Mouse (Mus musculus): ENCODE measurements at regions not wholly inside any gene's neighbourhood (a gene's known extent, or its start where the extent isn't known, plus 50 kb on each side); places are given as distances from the start of the nearest gene placed in this dataset.
"Not testable (repeated sequence)": the region's sequence is repeated elsewhere in the genome, so short reads cannot be mapped to it uniquely, and the experiment has no call there.

DNA sequence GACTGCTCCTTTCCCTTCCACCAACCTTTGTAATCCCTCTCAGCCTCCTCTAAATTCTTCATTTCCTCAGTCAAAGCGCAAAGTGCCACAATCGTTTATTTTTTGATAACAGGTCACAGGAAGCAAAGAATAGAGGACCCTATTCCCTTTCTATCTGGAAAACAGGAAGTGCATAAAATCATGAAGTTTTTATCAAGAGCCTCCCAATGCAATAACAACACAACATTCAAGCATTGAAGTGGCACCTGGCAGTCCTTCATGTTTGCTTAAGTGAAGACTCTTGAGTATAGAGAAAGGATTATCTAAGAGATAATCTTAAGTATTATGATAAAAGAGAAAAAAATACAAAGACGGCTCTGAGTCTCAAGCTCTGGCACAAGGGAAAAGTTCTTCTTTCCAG, 111.9 kb downstream of the Ibtk start:
- DNase-seq (ENCODE audit: low spot score), result no peak

DNA sequence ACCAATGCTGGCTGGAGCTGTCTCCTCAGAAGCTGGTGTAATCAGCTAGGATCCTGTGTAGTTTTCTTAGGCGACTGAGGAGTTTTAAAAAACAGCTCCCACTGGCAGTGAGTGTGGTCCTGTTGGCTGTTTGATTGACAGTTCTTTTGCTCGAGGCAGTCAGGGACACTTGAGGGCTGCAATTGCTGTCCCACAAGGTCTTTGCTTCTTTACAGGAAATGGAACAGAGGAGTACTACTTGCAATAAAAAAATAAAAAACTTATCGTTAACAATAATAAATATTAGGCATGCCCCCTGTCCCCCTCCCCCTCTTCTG, 113.0 kb downstream of the Ibtk start:
- no peak for DNase-seq (ENCODE audit: low spot score)

DNA sequence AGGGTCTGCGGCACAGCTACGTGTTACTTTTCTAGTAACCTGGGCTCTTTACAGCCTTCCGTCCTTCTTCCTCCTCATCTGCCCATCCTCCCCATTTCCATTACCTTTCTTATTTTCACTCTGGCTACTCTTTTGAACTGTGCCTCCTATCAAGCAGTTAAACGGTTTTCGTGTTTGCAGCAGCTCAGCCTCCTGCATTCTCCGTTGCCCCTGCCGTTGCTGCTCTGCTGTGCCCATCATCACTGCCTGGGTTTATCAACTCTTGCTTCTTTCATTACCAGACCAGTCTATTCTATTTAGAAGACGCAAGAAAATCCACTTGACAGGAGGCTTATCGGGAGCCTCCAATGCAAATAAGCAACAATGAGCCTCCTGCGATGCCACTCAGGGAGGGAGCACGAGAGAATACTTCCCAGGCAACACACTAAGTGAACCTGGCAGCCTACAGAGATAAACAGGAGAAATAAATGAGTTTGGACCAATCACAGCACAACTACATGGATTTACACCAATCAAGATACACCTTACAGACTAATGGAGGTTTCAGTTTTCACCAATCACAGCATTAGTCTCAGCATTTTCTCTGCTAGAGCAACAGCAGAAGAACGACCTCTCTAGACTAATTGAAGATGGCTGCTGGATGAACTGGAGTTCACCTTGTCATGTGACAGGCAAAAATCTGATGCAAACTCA, 113.5 kb downstream of the Ibtk start:
- no peak for DNase-seq (ENCODE audit: low spot score)

DNA sequence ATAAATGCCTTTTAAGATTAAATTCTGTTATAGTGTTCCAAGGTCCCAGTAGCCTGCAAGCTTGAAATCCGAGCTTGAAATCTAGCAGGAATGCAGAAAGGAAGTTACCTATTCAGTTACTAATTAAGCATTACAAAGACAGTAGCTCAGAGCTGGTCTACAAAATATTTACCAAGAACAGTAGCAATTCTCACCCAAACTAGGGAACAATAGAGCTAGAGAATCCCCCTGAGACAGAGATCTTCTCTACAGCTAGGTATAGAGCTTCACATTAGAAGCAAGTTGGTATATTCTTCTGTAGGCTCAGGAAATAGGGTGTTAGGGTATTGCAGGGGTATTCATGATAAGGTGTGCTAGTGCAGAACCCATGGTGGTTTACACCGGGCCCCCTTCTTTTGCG, 114.3 kb downstream of the Ibtk start:
- not testable (repeated sequence) for DNase-seq (ENCODE audit: low spot score)

DNA sequence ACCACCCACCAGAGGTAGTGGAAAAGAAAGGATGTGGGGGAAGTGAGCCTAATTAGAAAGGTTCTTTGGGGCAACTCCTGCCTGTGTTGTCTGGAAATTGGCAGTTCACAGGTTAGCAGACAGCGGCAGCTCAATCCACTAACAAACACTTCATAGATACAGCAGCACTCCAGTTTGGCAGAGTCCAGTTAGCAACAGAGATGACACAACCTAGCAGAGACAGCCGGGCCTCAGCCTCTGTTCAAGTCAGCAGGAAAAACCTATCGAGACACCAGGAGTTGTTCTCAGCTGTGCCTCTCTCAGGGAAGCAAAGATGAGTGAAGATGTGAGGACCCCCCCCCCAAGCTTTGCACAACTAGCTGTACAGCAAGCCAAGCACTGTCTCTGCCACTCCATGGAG, 131.2 kb downstream of the Ibtk start:
- DNase-seq (ENCODE audit: low spot score), result no peak

DNA sequence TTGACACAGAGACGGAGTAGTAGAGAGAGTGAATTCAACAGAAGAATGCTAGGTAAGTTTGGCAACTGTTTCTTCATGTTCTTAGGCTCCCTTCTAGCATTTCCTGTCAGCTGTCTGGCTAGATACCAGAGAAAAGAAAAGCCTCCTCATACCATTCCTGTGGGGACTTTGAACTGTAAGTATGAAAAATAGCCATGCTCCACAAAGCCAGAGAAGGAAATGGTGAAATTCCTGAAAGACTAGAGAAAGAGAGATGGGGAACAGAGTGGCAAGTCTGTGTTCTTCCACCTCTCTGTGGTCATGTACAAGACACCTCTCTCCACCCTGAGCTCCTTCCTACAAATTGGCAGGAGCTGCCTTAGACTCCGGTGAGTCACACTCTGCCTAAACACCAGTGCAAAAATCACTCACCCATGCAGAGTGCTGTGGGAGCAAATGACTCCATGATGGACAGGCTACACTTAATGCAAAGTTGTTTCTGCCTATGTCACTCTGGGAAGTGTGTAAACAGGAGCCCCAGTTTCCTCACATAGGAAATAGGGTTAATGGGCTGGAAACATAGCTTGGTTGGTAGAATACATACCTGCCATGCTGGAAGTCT, 131.9 kb downstream of the Ibtk start:
- DNase-seq (ENCODE audit: low spot score), result no peak

DNA sequence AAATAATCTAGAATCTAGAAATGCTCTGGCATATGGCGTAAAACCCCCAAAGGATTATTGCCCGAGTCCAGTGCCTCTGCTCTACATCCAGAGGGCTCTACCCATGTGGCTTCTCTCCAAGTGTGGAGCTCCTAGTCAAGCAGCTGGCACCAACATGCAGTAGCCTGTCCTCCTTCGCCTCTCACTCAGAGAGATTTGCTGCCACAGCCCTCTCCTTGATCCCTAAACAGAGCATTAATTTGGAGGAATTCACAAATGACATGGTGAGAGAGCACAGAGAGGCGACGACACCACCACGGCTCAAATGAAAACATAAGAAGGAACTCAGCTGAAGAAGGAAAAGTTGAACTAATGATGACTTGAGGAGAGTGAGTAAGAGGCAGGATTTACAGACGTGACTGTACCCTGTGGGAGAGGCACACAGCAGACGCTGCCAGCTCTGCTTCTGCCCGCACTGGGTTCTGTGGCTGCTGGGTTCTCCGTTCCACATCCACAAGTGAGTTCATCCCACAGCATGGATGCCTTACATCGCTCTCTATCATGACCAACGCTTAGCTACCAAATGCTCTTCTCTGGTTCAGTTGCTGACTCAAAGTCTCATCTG, 132.8 kb downstream of the Ibtk start:
- DNase-seq (ENCODE audit: low spot score), result no peak

DNA sequence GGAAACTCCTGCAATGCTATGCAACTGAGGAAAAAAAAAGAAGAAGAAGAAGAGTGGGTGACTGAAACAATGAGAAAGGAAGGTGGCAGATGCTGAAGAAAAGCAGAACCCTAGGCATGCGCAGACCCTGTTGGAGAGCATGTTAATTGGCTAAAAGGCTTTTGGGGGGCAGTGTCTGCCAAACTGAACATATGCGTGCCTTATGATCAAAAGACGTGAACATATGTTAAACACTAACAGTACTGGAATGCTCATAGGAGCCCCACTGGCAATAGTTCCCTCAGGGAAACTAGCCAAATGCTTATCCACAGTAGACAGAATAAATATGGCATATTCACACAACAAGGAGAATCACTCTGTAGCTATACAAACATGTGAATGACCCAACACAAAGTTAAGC, 140.0 kb downstream of the Ibtk start:
- no peak for DNase-seq (ENCODE audit: low spot score)

DNA sequence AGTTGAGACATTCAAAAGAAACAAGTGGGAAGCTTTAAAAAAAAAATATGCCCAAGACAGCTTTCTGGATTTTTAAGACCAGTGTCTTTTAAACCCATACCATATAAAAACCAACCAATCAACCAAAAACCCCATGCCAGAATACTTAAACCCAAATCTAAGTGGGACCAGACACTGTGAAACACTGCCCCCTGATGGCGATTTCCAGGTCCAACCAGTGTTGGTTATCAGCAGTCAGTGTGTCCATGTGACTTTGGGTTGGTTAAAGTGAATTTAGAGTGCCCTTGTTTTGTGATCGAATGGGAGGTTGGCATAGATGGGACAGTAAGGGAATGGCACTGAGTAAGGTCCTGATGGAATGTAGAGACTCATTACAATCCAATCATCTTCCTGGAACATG, 152.2 kb downstream of the Ibtk start:
- no peak for DNase-seq (ENCODE audit: low spot score)

DNA sequence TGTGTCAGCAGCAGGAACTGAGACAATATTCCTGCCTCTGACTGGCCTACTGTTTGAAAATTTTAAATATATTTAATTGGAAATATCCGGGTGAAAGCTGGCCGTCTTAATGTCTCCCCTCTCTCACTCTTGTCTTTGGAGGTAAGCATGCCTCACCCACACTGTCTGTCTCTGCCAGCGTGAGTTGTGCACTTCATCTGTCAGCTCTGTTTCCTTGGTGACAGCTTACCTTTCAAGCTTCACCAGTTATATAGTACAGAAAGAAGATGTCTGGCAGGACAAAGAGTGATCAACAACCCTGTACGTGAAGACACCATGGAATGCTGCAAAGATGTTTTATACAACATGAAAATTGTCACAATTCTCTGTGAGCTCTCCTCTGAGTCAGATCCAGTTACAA, 155.3 kb downstream of the Ibtk start:
- no peak for DNase-seq (ENCODE audit: low spot score)

DNA sequence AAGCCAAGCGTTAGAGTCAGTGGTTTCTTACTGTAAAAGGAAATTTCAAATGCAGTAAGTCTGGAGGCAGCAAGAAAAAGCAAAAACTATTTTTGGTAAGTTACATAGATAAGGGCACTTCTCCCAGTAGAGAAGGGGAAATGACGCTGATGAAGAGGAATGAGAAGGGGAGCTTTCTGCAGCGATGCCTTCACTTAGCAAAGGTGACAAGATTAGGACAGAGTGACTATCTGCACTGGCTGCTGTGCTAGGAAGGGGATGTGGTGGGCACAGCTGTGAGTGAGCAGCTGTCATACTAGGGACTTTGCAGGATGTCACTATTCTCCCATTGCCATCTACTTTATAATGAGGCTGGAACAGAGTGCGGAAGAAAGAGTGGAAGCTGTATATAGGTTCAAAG, 156.5 kb downstream of the Ibtk start:
- DNase-seq (ENCODE audit: low spot score), result no peak

DNA sequence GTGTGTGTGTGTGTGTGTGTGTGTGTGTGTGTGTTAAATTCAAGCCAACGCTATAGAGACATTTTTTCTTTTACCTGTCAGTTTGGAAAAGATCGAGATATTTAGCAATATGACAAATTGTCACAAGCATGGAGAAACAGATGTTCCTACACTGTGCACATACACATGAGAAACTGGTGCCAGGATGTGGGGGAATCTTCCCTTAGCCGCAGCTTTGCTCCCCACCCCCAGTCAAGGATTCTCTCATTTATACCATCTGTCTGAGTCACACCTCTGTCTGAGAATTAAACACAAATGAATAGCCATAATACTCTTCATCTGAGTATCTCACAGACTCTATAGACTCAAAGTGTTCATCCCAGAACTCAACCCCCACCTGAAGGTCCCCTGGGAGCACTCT, 159.9 kb downstream of the Ibtk start:
- no peak for DNase-seq (ENCODE audit: low spot score)

DNA sequence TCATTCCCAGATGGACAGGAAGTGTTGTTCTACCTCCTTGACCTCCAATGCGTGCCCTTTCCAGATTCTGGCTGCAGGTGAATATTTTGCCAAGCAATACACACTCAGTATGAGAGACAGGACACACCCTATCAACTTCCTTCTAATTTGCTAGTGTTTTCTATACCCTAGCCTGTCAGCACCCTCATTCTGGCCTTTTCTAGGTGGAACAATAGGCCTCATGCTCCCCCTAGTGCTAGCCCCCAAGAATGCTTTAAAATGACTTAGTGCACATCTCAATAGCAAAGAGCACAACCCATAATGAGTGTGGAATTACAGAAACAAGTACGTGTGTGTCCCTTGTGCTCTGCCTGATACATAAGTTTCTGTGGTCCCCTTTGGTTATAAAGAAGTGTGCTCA, 161.1 kb downstream of the Ibtk start:
- DNase-seq (ENCODE audit: low spot score), result no peak

DNA sequence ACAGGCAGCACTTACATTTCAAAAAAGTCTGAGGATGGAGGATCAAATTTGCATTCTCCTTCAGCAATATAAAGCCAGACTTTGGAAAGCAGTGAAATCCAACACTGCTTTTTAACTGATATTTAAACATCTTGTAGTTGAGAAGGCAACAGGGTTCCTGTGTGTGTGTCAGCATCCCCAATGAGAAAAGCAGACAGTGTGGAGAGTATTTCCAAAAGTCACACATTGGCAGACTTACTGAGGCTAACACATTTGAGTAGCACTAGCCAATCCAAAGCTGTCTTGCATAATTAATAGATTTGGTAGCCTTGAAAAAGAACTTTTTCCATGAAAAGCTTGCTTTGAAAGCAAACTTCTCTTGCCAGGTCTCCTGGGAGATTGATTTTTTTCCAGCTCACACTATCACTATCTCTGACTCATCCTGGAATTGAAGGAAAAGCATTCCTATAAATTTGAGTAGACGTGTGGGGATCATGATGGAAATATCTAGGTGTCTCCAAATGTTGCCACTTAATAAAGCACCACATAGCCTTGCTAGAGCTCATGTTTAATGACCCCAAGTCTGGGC, 168.0 kb downstream of the Ibtk start:
- DNase-seq (ENCODE audit: low spot score), result no peak

DNA sequence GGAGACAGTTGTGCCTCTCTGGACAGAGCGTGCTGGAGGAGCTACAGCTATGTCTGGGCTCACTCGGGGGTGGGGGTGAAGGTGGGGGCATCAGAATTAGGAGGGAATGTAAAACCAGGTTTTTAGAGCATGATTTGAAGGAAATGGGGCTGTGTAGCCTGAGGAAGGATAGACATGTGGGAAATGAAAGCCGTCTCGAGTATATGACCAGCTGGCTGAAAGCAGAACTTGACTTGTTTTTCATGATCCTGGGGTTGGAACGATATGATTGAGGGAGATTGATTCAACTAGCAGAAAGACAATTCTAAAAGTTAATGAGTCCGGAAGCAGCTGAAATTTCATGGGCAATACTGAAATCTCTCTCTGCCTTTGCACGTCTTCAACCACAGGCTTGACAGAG, 171.3 kb downstream of the Ibtk start:
- no peak for DNase-seq (ENCODE audit: low spot score)

DNA sequence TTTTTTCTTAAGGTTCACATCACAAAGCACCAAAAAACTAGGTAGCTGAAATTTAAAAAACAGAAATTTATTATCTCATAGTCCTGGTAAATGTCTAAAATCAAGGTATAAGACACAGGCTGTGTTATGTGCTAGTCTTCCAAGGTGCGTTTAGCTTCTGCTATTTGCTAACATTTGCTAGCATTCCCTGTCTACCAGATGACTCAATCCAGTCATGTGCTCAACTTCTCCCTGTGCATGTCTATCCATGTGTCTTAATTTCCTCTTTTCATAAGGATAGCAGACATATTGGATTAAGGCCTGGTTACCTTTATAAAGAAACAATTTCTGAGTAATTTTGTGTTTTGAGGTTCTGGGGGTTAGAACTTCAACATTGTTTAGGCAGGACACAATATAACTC, 171.8 kb downstream of the Ibtk start:
- no peak for DNase-seq (ENCODE audit: low spot score)

DNA sequence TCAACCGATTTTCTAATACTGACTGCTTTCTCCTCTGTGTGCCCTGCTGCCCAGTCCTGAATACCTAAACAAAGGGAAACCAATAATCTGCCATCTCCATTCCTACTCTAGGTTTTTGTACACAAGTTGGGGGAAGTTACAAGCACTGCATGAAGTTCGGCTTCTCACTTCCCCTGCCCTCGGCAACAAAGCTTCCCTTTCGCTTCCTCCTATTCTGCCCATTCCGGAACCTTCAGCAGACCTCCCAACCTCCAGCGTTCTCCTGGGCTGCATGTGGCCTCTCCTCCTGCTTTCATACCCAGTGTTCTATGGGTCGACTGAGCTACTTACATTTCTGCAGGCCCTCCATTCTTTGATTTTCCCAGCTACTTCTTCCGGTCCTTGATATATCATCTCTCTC, 180.3 kb downstream of the Ibtk start:
- no peak for DNase-seq (ENCODE audit: low spot score)

DNA sequence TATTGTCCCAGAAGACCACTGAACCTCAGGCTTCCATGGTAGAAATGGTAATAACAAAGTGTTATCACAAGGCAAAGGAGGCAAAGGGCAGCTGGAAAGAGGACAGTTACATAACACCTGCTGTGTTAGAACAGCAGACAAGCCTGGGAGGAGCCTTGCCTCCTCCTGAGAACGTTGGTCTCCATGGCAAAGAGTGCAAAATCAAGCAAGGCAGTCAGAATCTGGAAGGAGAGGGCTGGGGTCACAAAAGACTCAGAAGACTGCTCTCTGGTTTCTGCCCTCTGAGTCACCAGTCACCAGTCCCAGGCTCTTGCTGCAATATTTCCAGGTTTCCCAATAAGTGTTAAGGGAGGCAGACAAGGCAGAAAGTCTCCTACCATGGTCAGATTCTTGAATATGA, 197.3 kb downstream of the Ibtk start:
- DNase-seq (ENCODE audit: low spot score), result no peak

DNA sequence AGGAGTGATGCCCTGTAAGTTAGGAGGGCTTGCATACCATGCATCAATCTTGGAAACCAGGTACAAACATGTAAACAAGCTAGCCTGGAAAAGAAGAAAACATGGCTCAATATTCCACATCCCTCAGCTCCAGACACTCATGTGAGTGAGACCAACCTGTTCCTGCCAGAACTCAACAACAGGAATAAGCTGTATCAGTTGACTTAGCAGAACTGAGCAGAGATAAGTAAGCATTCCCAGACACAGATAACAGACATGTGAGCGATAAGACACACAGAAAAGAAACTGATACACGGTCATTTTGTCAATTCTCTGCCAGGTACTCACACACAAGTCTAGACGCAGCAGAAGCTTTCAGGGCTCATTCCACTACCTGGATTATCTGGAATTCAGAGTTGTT, 198.7 kb downstream of the Ibtk start:
- no peak for DNase-seq (ENCODE audit: low spot score)

DNA sequence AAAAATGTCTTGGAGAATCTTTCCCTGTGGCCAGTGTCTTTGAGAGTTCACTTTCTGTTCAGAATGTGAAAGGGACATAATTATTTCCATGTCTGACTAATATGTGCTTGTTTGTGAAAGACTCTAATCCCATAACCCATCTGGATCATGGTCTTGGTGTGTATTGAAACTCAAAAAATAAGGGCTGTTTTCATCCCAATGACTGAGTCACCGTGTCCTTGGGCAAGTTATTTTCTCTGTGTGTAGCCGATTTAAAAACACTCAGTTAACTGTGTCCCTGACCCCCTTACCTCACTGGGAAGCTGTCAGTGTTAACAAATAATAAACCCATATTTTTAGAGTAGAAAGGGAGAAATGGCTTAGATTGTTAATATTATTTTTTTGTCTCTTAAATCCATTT, 202.9 kb downstream of the Ibtk start:
- no peak for DNase-seq (ENCODE audit: low spot score)

DNA sequence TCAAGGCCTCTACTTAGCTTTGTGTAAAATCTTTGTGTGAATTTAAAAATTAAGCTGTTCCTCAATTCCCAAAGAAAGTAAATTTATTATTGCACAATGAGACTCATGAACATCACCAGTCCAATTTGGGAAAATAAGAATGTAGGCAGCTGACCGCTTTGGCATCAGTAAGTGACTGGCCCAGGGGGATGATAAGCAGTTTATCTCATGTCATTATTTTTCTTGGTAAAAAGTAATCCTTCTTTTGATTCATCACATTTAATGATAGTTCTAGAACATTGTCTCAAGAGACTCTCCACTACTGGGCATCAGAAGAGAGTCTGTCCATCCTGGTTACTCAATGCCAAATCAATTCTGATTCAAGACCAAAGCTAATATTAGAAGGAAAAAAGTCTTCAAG, 203.6 kb downstream of the Ibtk start:
- no peak for DNase-seq (ENCODE audit: low spot score)

DNA sequence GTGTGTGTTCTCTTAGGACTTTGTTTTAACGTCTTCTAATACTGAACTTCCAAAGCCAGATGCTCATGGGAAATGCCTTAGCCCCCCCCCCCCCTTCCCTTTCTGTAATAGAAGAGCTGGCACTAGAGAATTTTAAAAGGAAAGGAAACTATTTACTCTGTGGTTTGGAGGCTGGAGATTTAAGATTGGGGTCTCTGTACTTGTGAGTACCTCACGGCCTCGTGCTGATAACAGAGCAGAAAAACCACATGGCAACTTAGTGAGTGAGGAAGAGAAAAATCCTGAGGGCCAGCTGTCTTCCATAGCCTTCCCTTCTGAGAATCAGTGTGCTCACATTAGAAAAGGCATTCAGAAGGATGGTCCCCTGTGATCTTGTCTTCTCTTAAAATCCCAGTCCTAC, 210.6 kb downstream of the Ibtk start:
- no peak for DNase-seq (ENCODE audit: low spot score)

DNA sequence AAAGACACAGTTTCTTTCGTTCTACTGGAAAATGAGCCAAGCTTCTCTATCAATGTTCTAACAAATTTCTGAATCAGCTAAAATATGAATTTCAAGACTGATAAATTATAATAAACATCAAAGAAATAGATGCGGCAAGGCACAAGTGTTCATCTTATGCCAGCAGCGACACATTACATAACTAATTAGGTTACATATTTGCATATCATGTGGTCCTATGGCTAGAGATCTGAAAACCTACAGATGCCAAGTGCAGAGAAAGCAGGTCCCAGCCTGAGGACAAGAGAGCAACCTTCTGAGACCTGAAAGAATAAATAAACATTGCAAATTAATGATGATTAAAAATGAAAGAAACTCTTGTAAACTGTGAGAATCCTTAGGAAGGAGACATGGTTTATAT, 201.3 kb upstream of the Tent5a start:
- no peak for DNase-seq (ENCODE audit: low spot score)

DNA sequence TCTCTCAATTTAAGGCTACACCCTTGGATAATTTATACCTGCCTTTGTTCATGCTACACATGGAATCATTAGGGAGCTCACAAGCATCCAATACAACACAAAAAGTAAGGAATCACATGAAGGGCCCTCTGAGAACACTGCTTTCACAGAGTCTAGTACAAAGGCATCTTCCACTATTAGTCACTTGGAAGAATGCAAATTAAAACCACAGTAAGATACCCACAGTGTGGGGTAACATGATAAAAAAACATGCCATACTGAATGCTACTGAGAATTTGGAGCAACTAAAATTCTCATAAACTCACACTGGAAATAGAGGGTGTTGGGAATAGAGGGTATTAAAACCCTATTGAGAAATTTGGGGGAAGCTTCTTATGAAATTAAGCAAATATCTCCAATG, 197.6 kb upstream of the Tent5a start:
- DNase-seq (ENCODE audit: low spot score), result no peak
